Mouse (Mus musculus) heart, postnatal 36 days (tissue): ENCODE measurements around the gene Gm20388. TPM values are rescaled to one million over a fixed set of nuclear protein-coding genes. Genes with fewer than 3 reads are reported as not detected.

Source experiments
- DNase-seq, 2 experiments: peaks; one replicate each; pipeline ENCODE4 v3.0.0; 2021 to 2022
- intact Hi-C: fragments of 180-260 bp; cut with DNase I; formaldehyde crosslinking; loops from one replicate; pipeline ENCODE4 v1.15.1; 2025
- total RNA-seq, 2 experiments: library from RNA; stranded (reverse); gene quantifications; 2 replicates each; pipeline ENCODE4 v1.2.3; 2021

Gene Gm20388
- total RNA-seq, 2 experiments from 2014 or later = 3.5 to 4.9 TPM

DNA sequence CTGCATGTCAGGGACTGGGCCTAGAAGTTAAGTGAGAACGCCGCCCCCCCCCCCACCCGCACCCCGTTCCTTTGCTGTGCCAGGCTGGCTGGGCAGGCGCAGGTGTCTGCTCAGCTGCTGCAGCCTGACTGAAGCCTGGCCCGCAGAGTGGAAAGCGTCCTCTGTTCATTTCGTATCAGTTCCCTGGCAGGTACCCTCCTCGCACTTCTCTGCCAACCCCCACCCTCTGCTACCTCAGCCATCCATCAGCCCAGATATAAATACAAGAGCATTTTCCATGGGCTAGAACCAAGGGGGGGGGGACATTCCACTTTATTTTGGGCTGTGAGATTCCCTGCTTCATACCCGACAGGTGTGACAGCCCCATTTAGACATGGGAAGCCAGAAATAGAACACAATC is 2541.5 kb downstream of the Gm20388 start:
- peak in 1 of 2 experiments; percentile 38 for DNase-seq
- intact Hi-C loops = no loop called here

DNA sequence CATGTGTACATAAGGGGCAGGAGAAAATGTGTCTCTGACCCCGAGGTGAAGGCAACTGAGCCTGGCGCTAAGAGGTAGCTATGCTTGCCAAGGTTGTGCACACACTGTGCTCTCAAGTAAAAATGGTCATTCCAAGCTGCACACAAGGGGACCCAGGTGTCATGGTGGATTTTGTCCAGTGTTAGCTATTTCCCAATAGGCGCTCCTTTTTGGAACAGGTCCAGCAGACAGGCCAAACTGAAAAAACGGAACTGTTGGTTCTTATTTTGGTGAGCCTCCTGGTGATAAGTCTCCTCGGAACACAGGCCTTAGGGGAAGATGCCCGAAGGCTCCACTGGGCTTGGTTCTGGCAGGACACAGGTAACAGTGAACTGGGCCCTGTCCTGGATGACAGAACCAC is 2543.8 kb downstream of the Gm20388 start:
- intact Hi-C loops = no loop called here

DNA sequence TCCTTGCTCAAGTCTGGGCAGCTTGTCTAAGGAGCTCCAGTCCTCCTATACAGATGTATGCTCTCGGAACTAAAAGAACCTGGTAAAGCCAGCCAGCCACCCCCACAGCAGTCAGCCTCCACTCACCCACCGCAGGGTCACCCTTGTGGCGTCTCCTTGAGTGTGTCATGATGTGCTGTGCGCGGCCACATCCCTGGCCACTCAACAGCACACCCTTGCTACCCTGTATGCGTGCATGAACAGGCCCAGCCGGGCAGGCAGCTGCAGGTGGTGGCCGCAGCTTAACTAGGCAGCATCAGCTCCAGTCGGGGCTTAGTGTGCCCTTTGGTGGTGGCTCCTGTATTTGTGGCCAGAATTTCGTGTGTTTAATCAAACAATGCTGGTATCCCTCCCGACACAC is 2546.5 kb downstream of the Gm20388 start:
- intact Hi-C loops = no loop called here
- no peak for DNase-seq

More for the DNA sequence above, 2543.8 kb downstream of the Gm20388 start:
- no peak for DNase-seq

DNA sequence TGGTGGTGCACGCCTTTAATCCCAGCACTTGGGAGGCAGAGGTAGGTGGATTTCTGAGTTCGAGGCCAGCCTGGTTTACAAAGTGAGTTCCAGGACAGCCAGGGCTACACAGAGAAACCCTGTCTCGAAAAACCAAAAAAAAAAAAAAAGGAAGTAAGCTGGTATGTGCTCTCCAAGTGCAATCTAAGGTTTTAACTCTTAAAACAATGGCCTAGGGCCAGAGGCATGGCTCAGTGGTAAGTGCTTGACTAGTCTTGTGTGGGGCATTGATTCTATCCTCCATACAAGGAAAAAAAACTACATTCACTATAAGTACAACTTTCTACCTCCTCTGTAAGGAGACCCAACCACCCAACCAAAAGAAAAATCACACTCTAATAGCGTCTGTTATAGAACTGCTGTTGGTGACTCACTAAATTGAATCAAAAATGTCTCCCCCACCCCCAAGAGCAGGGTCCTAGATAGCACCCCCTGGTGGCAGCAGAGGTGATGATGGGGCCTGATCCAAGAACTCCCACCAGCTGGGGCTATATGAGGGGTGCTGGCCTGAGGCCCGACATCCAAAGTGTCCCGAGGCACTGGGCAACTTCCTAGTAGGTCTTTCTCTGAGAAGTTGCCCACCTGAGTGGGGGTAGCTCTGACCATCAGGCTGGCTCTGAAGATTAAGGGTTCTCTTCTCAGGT is 2548.7 kb downstream of the Gm20388 start:
- intact Hi-C loops = no loop called here
- no peak for DNase-seq

DNA sequence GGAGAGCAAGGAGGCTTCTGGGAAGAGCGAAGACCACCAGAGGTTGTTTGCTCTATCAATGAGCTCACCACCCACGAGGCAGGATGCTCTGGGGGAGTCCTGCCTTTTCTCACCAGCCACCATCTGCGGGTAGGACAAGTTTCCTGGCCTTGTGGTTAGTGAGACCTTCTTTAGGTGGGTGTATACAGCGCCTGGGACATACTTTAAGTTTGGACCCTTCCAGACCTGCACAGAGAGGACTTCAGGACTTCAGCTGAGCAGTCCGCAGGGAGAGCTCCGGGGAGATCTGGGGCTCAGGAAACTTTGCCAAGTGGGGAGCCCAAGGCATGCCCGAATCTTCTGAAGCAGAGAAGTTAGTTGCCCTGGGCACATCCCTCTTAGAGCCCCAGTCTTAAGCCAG is 2549.3 kb downstream of the Gm20388 start:
- intact Hi-C loops = no loop called here
- no peak for DNase-seq

DNA sequence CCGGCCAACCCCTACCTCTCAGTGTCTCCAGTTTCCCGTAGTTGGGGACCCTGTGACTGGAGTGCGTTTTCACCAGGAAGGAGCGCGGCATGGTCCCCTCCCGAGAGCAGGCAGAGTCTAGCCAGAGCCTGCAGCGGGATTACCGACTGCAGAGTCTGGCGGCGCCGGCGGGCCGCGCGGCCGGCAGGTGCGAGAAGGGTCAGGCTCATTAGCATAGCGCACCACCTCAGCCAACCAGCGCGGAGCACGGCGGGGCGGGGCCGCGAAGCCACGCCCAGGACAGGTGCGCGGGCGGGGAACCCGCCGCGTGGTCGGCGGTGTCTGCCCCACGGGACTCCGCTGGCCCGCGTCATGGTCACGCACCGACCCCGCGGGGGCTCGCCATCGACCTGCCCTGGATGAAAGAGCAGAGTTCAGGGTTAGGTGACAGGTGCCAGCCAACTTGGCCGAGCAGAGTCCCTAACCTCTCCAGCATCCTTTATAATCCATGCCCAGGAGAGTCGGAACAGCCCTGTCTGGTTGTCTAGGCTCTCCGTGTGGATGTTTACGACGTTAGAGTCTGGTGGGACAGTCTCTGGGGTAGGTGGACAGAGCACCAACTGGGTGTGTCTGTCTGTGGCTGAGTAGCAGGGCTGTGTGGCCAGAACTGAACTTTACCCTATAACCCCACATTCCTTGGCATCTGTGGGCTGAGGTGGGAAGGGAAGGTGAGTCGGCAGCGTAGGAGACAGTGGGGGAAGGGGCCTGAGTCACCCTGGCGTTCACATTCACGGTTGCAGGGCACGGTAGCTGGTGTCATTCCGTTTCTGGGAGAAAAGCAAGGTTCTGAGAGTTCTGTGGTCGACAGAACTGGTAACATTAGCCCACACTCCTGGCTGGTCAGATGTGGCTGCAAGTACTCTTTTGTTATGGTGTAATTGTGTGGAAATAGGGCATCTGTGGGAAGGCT is 2550.2 kb downstream of the Gm20388 start, which contains the start of gene Snai3:
TSS of gene Snai3 (minus strand) at position 210 of the 949 bp plus-strand sequence.
- intact Hi-C loops = no loop called here
- DNase-seq = peak; percentile 30 to 55

DNA sequence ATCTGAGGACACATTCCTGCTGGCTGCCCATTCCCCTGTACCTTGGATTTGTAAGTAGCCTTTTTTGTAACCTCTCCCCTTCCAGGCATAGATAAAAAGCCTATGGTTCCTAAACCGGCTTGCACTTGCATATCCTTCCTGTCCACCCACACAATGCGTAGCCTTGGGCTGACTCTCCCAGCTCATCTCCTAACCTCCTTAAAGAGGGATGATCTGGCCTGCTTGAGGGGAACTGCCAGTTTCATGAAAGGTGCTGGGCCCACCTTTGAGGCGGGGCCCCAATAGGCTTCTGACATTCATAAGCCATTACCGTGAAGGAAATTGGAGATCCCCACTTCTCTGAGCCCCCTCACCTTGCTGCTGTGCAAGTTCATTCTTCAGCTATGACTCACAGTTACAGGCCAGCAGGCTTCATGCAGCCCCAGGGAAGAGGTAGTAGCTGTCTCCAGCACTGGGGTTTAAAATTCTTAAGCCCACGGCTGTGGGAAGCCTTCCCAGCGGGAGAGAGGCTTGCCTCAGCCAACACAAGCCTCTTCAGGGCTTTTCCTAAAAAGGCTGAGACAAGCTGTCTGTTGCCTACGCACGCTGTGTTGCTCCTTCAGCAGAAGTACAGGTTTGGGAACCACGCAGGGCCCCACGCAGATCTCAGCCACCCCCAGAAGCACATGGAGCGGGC is 2551.0 kb downstream of the Gm20388 start:
- no peak for DNase-seq
- intact Hi-C loops = no loop called here

DNA sequence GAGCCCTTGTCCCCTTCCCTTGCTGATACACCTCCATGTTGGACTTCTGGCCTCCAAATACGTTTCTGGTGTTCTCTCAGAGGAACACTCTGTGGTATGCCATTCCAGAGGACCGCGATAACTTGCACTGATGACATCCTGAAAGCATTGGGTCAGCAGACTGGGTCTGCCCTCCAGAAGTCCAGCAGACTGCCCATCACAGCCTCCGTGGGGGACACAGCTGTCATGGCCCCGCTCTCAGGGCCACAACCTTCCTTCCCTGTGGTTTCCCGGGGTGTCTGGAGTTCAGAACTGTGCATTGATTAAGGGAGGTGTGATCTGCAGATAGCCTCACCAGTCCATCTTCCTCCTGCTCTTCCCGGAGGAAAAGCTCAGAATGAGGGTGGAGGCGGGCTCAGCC is 2551.9 kb downstream of the Gm20388 start:
- no peak for DNase-seq
- intact Hi-C loops = no loop called here

DNA sequence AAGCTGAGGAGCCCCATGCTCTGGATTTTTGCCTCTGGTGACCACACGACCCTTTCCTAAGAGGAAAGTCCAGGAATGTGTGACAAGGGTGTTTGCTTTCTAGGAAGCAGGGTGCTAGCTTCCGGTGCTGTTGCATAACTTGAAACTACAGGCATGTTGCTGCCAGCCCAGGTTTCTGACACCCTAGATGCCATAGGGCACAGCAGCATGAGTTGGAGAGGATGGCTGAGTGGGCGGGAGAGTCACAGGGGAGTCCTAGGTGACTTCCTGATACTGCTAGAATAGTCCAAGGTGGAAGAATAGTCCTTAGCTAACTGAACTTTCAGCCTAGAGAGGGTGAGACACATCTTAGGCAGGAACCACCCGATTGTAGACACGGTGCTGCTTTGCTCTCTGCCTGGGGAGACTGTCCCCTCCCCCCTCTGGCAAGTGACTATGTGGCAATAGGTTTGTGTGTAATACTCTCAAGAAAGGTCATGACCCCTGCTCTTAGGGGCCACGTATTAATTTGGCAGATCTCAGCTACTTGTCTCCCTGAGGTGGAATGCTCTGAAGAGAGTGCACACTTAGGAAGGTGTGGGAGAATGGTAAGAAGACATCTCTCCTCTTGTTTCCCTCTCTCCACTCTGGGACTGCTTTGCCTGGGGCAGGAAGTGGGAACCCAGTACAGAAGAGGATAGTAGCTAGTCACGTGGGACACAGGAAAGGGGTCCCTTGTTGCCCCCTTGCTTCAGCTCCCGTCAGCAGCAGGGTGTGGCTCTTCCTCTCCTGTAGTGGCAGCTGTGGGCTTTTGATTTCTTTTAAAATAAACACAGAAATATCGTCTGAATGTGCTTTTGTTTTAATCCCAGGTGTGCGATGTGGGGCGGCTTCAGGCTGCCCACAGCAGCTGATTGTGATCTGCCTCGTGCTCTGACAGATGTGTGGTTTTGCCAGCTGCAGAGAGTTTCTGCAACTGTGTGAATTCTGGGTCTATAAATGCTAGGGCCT is 2553.3 kb downstream of the Gm20388 start:
- DNase-seq = no peak
- intact Hi-C loops = no loop called here

DNA sequence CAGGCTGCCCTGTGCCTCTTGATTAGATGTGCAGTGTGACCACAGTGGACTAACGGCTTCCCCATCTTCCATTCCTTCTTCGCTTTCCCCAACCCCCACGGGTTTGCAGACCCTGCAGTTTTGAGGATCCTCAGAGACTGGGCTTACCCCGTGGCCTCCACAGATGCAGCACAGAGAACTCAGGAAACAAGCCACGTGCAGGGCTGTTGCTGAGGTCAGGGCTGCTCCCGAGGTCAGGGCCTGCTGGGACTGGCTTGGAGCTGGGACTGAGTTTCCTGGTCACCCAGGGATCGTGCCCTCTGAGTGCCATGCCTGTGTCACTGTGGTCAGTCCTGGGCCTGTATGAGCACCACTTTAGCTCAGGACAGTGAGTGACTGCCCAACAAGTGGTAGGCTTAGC is 2554.3 kb downstream of the Gm20388 start:
- intact Hi-C loops = no loop called here

DNA sequence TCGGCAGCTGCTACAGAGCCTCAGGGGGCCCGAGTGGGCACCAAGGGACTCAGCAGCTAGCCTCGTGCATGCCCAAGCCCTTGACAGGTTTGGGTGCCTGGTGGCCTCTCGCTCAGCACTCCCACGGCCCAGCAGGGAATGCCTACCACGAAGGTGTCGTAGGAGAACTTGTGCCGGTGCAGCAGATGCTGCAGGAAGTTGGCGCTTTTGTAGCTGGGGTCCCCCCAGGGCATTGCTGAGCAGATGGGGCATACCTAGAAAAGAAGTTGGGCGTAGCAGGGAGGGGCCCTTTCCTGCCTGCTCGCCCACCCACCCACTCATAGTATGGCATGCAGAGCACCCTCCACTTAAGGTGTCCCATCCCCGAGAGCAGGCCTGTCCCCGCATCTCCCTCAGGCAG is 2557.2 kb downstream of the Gm20388 start:
- no peak for DNase-seq
- intact Hi-C loops = no loop called here

More for the DNA sequence above, 2554.3 kb downstream of the Gm20388 start:
- no peak for DNase-seq

DNA sequence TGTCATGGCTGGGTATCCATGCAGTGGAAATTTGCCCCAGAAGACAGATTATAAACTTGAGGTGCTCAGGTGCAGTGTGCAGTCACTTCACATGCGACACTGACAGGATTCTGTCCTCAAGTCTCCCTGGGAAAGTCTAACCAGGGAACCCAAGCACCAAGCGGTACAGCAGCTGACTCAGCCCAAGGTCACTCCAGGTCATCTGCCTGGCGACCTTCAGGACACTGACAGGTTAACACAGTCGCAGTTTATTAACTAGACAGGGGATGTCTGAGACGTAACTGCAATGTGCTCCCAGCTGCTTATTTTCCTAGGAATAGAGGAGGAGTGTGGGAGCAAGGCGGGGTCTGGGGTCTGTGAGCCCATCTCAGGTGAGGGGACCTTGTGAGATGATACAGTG is 2558.8 kb downstream of the Gm20388 start:
- intact Hi-C loops = no loop called here
- DNase-seq = no peak

DNA sequence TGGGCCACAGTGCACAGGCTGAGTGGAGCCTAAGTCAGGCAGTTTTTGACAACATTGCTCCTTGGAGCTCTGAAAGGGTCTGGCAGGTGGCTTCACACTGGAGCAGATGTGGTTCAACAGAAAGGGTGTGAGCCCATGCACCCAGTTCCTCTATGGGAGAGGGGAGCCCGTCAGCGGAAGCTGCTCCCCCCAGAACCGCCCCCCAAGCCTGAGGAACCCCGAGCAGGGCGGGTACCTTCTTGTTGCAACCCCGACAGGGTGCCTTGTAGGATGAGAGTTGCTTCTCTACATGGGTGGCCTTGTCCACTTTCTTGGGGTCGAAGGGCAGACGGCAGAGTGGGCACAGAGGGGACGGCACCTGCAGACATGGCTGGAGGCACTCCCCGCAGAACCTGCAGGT is 2559.3 kb downstream of the Gm20388 start:
- no peak for DNase-seq
- intact Hi-C loops = loop anchor here (10.0 kb wide), 1 partner anchor 755 kb away; the partner anchor contains the start of gene Cdk10

DNA sequence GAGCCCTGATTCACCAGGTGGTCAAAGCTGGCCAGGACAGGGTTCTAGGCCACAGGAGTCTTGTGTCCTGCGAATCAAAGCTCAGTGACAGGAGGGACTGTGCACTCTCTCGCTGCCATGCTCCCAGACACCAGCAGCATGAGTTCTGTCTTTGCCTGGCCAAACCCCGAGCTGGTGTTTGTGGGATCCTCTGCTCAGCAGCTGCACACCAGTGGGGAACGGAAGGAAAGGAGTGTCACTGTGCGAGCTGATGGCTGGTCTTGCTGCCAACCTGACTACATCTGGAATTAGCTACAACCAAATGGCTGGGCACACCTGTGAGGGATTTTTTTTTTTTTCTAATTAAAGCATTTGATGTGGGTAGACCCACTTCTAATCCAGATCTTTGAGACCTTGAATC is 2560.1 kb downstream of the Gm20388 start:
- intact Hi-C loops = loop anchor here (10.0 kb wide), 1 partner anchor 754 kb away; the partner anchor contains the start of gene Cdk10

DNA sequence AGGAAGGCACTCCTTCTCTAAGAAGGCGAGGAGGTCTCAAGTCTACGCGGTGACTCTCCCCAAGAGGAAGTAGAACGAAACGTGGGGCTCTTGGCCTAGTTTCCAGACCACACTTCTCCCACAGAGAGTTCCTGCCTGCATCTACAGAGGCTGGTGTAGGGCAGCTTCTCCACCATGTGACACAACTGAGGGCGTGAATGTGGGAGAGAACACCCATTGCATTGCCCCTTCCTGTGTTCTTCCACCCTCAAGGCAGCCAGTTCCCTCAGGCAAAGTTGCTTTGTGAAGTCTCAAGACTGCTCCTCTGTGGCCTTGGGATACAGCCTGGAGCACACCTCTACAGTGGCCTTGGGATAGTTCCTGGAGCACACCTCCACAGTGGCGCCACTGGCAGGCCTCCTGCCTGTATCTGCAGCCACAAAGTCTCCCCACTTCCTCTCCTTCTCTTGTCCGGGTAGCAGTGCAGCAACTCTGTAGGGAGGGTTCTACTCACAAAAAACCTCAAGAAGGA is 2563.3 kb downstream of the Gm20388 start:
- intact Hi-C loops = loop anchor here (10.0 kb wide), 1 partner anchor 751 kb away; the partner anchor contains the start of gene Cdk10
- no peak for DNase-seq

More for the DNA sequence above, 2560.1 kb downstream of the Gm20388 start:
- no peak for DNase-seq

DNA sequence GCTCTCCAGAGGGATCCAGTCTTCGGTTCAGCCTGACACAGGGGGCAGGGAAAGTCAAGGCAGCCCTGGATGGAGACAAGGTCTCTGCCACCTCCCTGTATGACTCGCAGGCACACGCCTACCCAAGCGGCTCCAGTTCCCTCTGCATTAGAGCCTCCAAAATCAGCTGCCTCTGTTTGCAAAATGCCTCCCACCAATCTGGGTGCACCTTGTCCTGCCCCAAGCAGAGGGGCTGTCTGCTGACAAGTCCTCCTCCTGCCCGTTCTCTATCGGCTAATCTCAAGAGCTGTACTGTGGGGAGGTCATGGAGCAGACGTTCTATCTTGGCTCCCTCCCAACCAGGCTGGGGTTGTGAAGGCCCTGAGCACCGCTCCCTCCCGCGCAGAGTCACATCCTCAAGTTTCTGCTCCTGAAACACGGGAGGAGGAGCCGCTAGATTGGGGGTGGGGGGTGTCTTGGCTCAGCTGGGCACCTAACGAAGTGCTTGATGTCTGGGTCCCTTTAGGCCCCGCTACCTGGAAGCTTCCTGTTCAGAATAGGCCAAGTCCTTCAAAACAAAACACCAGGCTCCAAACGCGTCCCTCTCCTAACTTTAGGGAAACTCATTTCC is 2564.4 kb downstream of the Gm20388 start:
- peak in 1 of 2 experiments; percentile 41 for DNase-seq
- intact Hi-C loops = loop anchor here (1.0 to 10.0 kb wide), 2 partner anchors 30 to 750 kb away; partner anchors contain the start of gene Cdk10

DNA sequence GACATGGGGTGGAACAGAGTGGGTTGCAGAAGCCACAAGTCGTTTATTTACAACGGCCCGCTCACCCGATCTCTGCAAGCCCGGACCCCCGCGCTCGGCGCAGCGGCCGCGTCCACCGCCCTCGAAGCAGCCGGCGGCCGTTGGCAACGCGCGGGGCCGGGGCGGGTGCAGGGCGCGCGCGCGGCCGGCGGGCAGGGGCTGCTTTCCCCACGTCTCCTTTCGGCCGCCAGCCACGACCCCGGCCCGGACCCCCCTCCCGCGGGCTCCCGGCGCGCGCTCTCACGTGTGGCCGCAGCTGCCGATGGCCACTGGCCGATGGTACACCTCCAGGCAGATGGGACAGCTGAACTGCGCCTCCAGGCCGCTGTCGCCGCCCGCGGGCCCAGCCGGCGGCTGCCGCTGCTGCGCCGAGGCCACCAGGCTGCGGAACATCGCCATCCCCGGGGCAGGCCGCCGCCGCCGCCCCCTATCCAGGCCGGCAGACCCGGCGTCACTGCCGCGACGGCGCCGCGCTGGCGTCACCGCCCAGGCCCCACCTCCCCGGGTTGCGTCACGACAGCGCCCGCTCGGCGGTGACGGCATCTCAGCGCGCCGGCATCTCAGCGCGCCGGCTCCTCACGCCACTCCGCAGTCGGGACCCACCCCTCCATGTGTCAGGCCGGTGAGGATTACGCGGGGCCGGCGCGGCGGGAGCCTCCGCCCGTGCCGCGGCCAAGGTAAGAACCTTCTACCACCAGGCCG is 2565.1 kb downstream of the Gm20388 start, which contains the start of the genes Rnf166 and Ctu2:
TSS of gene Rnf166 (minus strand) at position 485 of the 741 bp plus-strand sequence.
TSS of gene Ctu2 (plus strand) at position 564 of the 741 bp plus-strand sequence.
- DNase-seq = peak; percentile 96 to 97
- intact Hi-C loops = loop anchor here (1.0 to 10.0 kb wide), 3 partner anchors 30 to 749 kb away; partner anchors contain the start of genes Cdk10 and Zc3h18

DNA sequence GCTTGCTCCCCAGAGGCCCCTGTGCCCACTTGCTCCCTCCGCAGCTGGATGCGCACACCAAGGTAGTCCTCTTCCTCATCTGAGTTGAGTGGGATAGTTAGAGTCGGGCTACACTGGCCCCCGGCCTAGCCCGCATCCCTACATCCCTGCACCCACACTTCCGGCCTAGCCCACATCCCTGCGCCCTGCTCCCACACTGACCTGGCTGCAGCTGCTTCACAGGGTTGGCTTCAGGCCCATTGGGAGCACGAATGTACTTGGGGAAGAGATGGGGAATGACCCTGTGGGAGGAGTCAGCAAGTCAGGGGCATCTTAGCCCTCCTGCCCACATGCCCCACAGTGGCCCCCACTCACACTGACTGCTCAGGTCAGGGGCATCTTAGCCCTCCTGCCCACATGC is 2571.8 kb downstream of the Gm20388 start:
- intact Hi-C loops = no loop called here

More for the DNA sequence above, 2571.8 kb downstream of the Gm20388 start:
- no peak for DNase-seq
